Mouse (Mus musculus) limb, embryonic 14.5 days (tissue): ENCODE results near the gene Psrc1. TPM values are rescaled to one million over a fixed set of nuclear protein-coding genes. Genes with fewer than 3 reads are reported as not detected.
A peak's percentile ranks its signal among the peaks of the same experiment; 100 is the strongest.

Source experiments
- ATAC-seq: fragments of 200-750 bp; cut with Nextera tagmentation; 2 replicates; pipeline ENCODE4 v1.8.0; 2017; ENCODE audit warnings: low read depth, moderate number of reproducible peaks, moderate TSS enrichment; ENCODE audit not compliant: low FRiP score
- DNase-seq: peaks from one replicate; pipeline ENCODE4 v3.0.0-alpha.2; 2015; ENCODE audit warnings: low spot score
- H3K27ac ChIP-seq: fragments of 300-500 bp; sonication (generic); replicated peaks from 2 replicates; pipeline ENCODE4 v1.5.1; 2014; ENCODE audit warnings: low read depth, mild to moderate bottlenecking, low read length, moderate library complexity, mixed read lengths
- H3K27me3 ChIP-seq: fragments of 300-500 bp; sonication (generic); 2 replicates; pipeline ENCODE4 v1.6.1; 2014; ENCODE audit warnings: low read length, mixed read lengths; ENCODE audit not compliant: control insufficient read depth, insufficient read depth
- H3K36me3 ChIP-seq: fragments of 300-500 bp; sonication (generic); 2 replicates; pipeline ENCODE4 v1.6.1; 2014; ENCODE audit warnings: mild to moderate bottlenecking, low read length, moderate library complexity, mixed read lengths; ENCODE audit not compliant: control insufficient read depth, insufficient read depth
- H3K4me1 ChIP-seq: fragments of 300-500 bp; sonication (generic); 2 replicates; pipeline ENCODE4 v1.6.1; 2014; ENCODE audit warnings: antibody characterized with exemption, low read length, mixed read lengths; ENCODE audit not compliant: control insufficient read depth, insufficient read depth
- H3K4me2 ChIP-seq: fragments of 300-500 bp; sonication (generic); replicated peaks from 2 replicates; pipeline ENCODE4 v1.6.1; 2014; ENCODE audit warnings: low read depth, mild to moderate bottlenecking, low read length, moderate library complexity; ENCODE audit not compliant: severe bottlenecking
- H3K4me3 ChIP-seq: fragments of 300-500 bp; sonication (generic); replicated peaks from 2 replicates; pipeline ENCODE4 v1.5.1; 2014; ENCODE audit warnings: low read length
- H3K9ac ChIP-seq: fragments of 300-500 bp; sonication (generic); 2 replicates; pipeline ENCODE4 v1.6.1; 2014; ENCODE audit warnings: mild to moderate bottlenecking, low read depth, low read length, moderate library complexity; ENCODE audit not compliant: severe bottlenecking
- H3K9me3 ChIP-seq: fragments of 300-500 bp; sonication (generic); 2 replicates; pipeline ENCODE4 v1.6.1; 2016; ENCODE audit warnings: low read length; ENCODE audit not compliant: control insufficient read depth
- POLR2A ChIP-seq: fragments of 200-500 bp; IDR thresholded peaks from 2 replicates; pipeline ENCODE4 v1.8.0; 2012; ENCODE audit warnings: inconsistent platforms, mild to moderate bottlenecking, moderate library complexity, borderline replicate concordance; ENCODE audit not compliant: insufficient read depth, insufficient read length; ENCODE audit errors: extremely low read depth
- WGBS: fragments of 180-500 bp; shearing (Covaris S2); extraction: QIAGEN DNeasy Blood & Tissue Kit; methylation state at CpG from one replicate; pipeline ENCODE4 v1.1.7; 2014; 5-methylcytosine and 5-hydroxymethylcytosine counted together
- polyA plus RNA-seq, 2 experiments: library from polyadenylated mRNA; depleted of rRNA in 1 of 2; stranded (reverse) in 1 of 2; unstranded in 1 of 2; fragments of >200 nt; fragmentation: Nextera tagmentation in 1 of 2; extraction: Ambion mirVana in 1 of 2; gene quantifications; 2 replicates each; pipeline versions ENCODE4 v1.2.1 to v1.2.3; 2012 to 2014

The Psrc1 gene
- 86.7 and 91.5 TPM in 2 replicates for polyA plus RNA-seq (2012; rRNA removed)
- 38.0 and 39.1 TPM in 2 replicates for polyA plus RNA-seq (2014; fragmentation: Nextera tagmentation; extraction: Ambion mirVana)

DNA sequence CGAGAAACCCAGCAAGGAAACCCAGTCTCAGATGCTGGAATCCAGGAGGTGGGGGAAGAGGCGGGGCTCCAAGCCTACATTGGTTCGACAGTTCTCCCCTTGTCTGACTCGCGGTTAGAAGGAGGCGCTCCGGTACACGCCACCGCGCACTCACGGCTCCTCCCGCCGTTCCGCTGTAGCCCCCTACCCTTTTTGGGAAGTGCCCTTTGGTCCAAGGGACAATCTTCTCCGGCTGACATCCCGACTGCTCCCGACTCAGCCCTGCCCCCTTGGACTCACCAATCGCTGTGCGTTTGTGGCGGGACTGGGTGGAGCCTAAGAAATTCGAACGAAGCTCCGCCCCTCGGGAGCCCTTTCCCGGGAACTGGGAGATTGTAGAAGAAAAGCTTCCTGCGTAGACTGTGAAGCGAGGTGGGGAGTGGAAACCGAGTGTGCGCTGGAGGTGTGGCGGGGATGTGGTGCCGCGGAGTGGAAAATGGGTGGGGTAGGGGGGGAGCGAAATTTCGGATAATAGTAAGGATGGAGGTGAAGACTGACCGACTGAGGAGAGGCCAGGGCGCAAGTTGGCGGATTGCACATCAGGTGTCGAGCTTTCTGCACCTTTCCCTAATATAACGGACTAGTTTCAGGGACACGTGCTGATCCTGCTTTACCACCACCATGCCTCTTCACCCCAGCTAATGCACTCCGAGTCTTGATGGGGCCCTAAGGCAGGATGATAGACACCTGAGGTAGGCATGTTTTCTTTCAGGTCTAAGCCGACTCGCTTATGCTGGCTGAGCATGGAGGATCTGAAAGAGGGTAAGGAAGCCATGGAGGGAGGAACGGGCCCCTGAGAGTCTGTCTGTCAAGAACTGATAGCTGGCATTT lies at the start of gene Psrc1:
TSS of gene Psrc1 (plus strand) at position 355 of the 870 bp plus-strand sequence.
- peak; percentile 92 for DNase-seq
- peak within 1 kb of the TSS; percentile 58; the same call in 1 of the 2 replicates for H3K27ac ChIP-seq
- peak within 1 kb of the TSS; percentile 56 for H3K4me2 ChIP-seq
- no peaks in the 10 kb centered on the region for H3K27me3 ChIP-seq
- peaks cover 14% of the 10 kb centered on the region for H3K36me3 ChIP-seq
- peaks cover 28% of the 10 kb centered on the region for H3K4me1 ChIP-seq
- TF ChIP-seq POLR2A: peak; percentile 30; the same call in 1 of the 2 replicates
- ATAC-seq: peak; percentile 95
- under 1% methylated on average over 43 of the region's 44 CpGs for WGBS
- peak within 1 kb of the TSS; percentile 48 for H3K9ac ChIP-seq
- H3K9me3 ChIP-seq: no peaks in the 10 kb centered on the region
- peak within 1 kb of the TSS; percentile 66 for H3K4me3 ChIP-seq

- TF ChIP-seq POLR2A: no peak
- no peak overlapping the region for H3K27ac ChIP-seq
- no peak overlapping the region for H3K9ac ChIP-seq
- H3K9me3 ChIP-seq: no peaks in the 10 kb centered on the region
- H3K4me2 ChIP-seq: no peak overlapping the region
- no peak for ATAC-seq
- WGBS: 75% methylated on average over 5 of the region's 5 CpGs
- no peak for DNase-seq
- H3K36me3 ChIP-seq: peaks cover 51% of the 10 kb centered on the region
- no peaks in the 10 kb centered on the region for H3K4me1 ChIP-seq
- no peaks in the 10 kb centered on the region for H3K27me3 ChIP-seq
- no peak overlapping the region for H3K4me3 ChIP-seq
Measured at GRCm38 (mm10) chr3:108336878-108337277, 46.8 kb upstream of the Psrc1 start.

DNA sequence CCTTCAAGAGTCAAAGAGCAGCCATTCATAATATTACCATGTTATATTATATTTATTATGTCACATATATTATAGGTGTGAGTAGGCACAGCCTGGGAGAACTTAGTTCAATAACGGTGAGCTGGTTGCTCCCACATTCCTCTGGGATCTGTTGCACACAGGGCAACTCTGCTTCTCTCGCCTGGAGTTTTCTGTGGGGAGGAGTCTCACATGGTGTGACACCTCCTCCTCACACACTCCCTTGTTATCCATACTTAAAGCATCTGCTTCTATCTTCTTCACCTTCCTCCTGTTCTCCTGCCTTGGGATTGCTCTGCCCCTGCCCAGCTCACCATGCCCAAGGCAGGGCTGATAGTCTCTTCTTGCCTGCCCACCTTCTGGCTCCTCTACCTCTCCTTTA lies 42.6 kb upstream of the Psrc1 start:
- no peaks in the 10 kb centered on the region for H3K9me3 ChIP-seq
- 80% methylated on average over 2 of the region's 2 CpGs for WGBS
- H3K9ac ChIP-seq: no peak overlapping the region
- TF ChIP-seq POLR2A: no peak
- H3K27me3 ChIP-seq: no peaks in the 10 kb centered on the region
- ATAC-seq (no peak), DNase-seq (no peak)
- H3K27ac ChIP-seq: no peak overlapping the region
- no peak overlapping the region for H3K4me2 ChIP-seq
- peaks cover 36% of the 10 kb centered on the region for H3K36me3 ChIP-seq
- H3K4me1 ChIP-seq: no peaks in the 10 kb centered on the region
- H3K4me3 ChIP-seq: no peak overlapping the region

DNA sequence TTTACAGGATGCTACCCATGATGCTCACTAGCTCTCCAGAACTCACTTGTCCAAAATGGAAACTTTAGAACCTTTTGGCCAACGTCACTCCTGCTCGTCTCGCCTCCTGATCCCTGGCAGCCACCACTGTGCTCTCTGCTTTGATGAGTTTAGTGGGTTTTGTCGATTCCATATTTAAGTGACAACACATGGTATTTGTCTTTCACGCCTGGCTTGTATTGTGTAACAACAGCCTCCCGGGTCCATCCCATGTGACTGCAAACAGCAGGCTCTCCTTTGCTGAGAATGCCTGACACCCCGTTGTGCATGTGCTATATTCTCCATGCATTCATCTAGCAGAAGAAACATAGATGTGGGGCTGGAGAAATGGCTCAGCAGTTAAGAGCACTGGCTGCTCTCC lies 41.5 kb upstream of the Psrc1 start:
- H3K4me1 ChIP-seq: no peaks in the 10 kb centered on the region
- H3K4me2 ChIP-seq: no peak overlapping the region
- no peaks in the 10 kb centered on the region for H3K9me3 ChIP-seq
- ATAC-seq (no peak), DNase-seq (no peak)
- H3K27me3 ChIP-seq: no peaks in the 10 kb centered on the region
- no peak for TF ChIP-seq POLR2A
- 72% methylated on average over 7 of the region's 7 CpGs for WGBS
- H3K4me3 ChIP-seq: no peak overlapping the region
- no peak overlapping the region for H3K9ac ChIP-seq
- no peak overlapping the region for H3K27ac ChIP-seq
- peaks cover 37% of the 10 kb centered on the region for H3K36me3 ChIP-seq

DNA sequence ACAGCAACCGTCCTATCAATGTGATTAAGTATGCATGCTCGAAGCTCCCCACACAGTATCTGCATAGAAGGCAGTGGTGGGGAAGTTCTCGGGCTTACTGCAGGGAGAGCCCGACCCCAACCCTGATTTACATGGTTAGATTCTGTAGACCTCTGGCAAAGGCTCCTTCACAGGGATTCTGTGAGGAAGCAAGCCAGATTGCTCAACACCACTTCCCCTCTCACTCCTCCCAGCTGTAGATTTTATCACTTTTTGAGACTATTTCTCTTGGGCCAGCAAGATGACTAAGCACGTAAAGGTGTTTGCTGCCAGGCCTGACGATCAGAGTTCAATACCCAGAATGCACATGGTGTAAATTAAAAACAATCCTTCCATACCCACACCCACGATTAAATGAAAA lies 37.8 kb upstream of the Psrc1 start:
- Histone ChIP-seq H3K27ac (no peak overlapping the region), H3K27me3 (no peaks in the 10 kb centered on the region), H3K36me3 (peaks cover 35% of the 10 kb centered on the region), H3K9ac (no peak overlapping the region), H3K4me1 (no peaks in the 10 kb centered on the region), H3K4me2 (no peak overlapping the region), H3K4me3 (no peak overlapping the region), H3K9me3 (no peaks in the 10 kb centered on the region)
- DNase-seq (no peak), ATAC-seq (no peak)
- WGBS: 83% methylated on average over 7 of the region's 7 CpGs
- no peak for TF ChIP-seq POLR2A
